Mouse (Mus musculus): ENCODE measurements around the gene Vmn2r63. TPM values are rescaled to one million over a fixed set of nuclear protein-coding genes. Genes with fewer than 3 reads are reported as not detected.

Vmn2r63 gene
- total and polyA plus RNA-seq, 3 experiments: 0.08 TPM; not detected in 2

DNA sequence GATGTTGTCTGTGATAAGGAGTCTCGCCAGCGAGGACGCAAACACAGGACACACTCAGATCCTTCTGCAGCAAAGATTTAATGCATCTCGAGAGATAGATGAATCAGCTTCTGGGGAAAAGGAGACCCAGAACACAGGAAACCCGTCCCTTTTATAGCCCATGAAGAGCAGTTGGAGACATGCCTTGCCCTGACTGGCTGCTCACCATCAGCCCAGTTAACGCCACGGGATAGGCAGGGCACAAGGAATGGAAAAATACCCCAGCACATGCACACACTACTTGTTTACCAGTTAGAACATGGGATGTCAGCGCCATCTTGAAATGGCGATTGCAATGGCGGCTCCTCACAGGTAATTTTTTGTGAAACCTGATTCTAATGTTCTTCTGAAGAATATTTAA lies 47.1 kb upstream of the Vmn2r63 start (continued):
- TF ChIP-seq CHD1 (IDR thresholded peaks at IDR 0.05; ENCODE audit: low read depth, low read length): no peak
- no peak for TF ChIP-seq BHLHE40 (IDR thresholded peaks at IDR 0.05; ENCODE audit: borderline replicate concordance, low read depth, low read length)
- TF ChIP-seq NELFE (IDR thresholded peaks at IDR 0.05; ENCODE audit: low read depth, low read length): peak; percentile 65
- TF ChIP-seq JUND (IDR thresholded peaks at IDR 0.05; ENCODE audit: low read depth, low read length): no peak
- TF ChIP-seq POLR2AphosphoS2 (IDR thresholded peaks at IDR 0.05; ENCODE audit: low read length): no peak
- TF ChIP-seq CTCF (IDR thresholded peaks at IDR 0.05 in 2 of 3, conservative IDR thresholded peaks at IDR 0.05 in 1 of 3; ENCODE audit: control insufficient read depth in 1 of 3, insufficient read depth in 1 of 3, low read depth in 2 of 3, low read length in 3 of 3, poor library complexity in 1 of 3, severe bottlenecking in 1 of 3): no peak
- TF ChIP-seq MEF2A (IDR thresholded peaks at IDR 0.05; ENCODE audit: extremely low read depth, insufficient replicate concordance, low read depth, low read length, poor library complexity, severe bottlenecking): no peak
- TF ChIP-seq TAL1 (IDR thresholded peaks at IDR 0.05; ENCODE audit: low read length): no peak

DNA sequence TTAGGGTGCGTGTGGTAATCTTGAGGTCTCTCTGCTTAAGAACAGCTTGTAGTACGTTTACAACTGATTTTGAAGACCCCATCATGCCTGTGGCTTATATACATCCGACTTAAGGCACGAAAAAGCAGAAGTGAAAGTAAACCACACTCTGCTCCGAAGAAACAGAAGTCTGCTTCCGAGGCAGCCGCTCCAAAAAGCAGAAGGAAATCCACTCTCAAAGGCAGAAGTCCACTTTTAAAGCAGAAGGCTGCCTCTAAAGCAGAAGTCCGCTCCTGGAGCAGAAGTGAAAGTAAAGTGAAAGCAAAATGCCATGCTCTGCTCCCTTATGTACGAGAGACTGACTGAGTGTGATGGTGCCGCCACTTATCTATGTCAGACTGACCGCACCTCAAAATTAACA lies 46.5 kb upstream of the Vmn2r63 start:
- Histone ChIP-seq H3K27ac (ENCODE audit: control insufficient read depth, low read depth, low read length) (peak overlapping the region; percentile 100), H3K27me3 (ENCODE audit: control insufficient read depth in 1 of 2, insufficient read depth in 2 of 2, low read length in 2 of 2) (no peaks in the 10 kb centered on the region), H3K36me3 (ENCODE audit: control insufficient read depth in 1 of 2, insufficient read depth in 2 of 2, low read length in 2 of 2) (peaks cover 0 to 2% of the 10 kb centered on the region in 2 experiments; a peak in 1 of 4 replicates), H3K4me3 (ENCODE audit: control insufficient read depth in 1 of 2, insufficient read depth in 1 of 2, low read depth in 2 of 2, low read length in 2 of 2) (peak overlapping the region; percentile 75 to 76), H3K79me2 (ENCODE audit: control insufficient read depth, insufficient read depth, low read length, poor library complexity) (no peaks in the 10 kb centered on the region), H3K9me3 (replicated peaks; ENCODE audit: insufficient read depth, low read length) (no peaks in the 10 kb centered on the region), H3K4me1 (ENCODE audit: control insufficient read depth in 1 of 2, insufficient read depth in 2 of 2, low read length in 2 of 2) (no peaks in the 10 kb centered on the region), H3K9ac (ENCODE audit: control insufficient read depth, low read depth, low read length, poor library complexity, severe bottlenecking) (peak overlapping the region; percentile 71)
- 0 out of 4 replicates have a peak, but pooled peaks of 1 of the 2 experiments have one; percentile 15 for TF ChIP-seq EP300 (IDR thresholded peaks at IDR 0.05; ENCODE audit: low read depth in 1 of 2, low read length in 2 of 2)
- TF ChIP-seq TBP (IDR thresholded peaks at IDR 0.05; ENCODE audit: low read depth, low read length): 0 out of 2 replicates have a peak, but pooled peaks have one; percentile 31
- TF ChIP-seq ZC3H11A (IDR thresholded peaks at IDR 0.05; ENCODE audit: low read depth, low read length): no peak
- TF ChIP-seq MAX (IDR thresholded peaks at IDR 0.05; ENCODE audit: low read length): 0 out of 2 replicates have a peak, but pooled peaks have one; percentile 34
- TF ChIP-seq ETS1 (IDR thresholded peaks at IDR 0.05; ENCODE audit: low read depth, low read length): peak; percentile 85
- DNase-seq (ENCODE audit: low read depth, low spot score): peak; percentile 91

DNA sequence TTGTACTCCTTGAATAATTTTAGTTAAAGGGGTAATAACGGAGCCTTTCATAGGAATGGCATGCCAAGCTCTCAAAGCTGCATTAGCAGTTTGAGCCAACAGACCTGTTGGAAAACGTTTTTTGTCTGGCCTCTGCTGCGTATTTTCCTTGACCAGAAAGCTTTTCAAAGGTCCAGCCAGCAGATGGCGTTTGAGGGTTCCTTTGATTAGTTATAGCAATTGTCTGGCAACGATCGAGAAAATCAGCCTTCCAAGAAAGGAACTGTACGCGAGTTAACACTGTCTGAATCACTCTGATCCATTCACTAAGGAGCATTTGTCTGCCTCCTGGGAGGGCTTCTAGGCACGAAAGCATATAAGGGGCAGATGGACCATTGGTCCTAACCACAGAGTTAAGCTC lies 31.6 kb upstream of the Vmn2r63 start:
- Histone ChIP-seq H3K9ac (ENCODE audit: control insufficient read depth, low read depth, low read length, poor library complexity, severe bottlenecking) (no peak overlapping the region), H3K27me3 (ENCODE audit: control insufficient read depth in 1 of 2, insufficient read depth in 2 of 2, low read length in 2 of 2) (no peaks in the 10 kb centered on the region), H3K36me3 (ENCODE audit: control insufficient read depth in 1 of 2, insufficient read depth in 2 of 2, low read length in 2 of 2) (no peaks in the 10 kb centered on the region), H3K27ac (ENCODE audit: control insufficient read depth, low read depth, low read length) (no peak overlapping the region), H3K9me3 (replicated peaks; ENCODE audit: insufficient read depth, low read length) (no peaks in the 10 kb centered on the region), H3K4me1 (ENCODE audit: control insufficient read depth in 1 of 2, insufficient read depth in 2 of 2, low read length in 2 of 2) (no peaks in the 10 kb centered on the region), H3K79me2 (ENCODE audit: control insufficient read depth, insufficient read depth, low read length, poor library complexity) (no peaks in the 10 kb centered on the region), H3K4me3 (ENCODE audit: control insufficient read depth in 1 of 2, insufficient read depth in 1 of 2, low read depth in 2 of 2, low read length in 2 of 2) (no peak overlapping the region)
- TF ChIP-seq TBP (IDR thresholded peaks at IDR 0.05; ENCODE audit: low read depth, low read length) (no peak), MEF2A (IDR thresholded peaks at IDR 0.05; ENCODE audit: extremely low read depth, insufficient replicate concordance, low read depth, low read length, poor library complexity, severe bottlenecking) (no peak), UBTF (IDR thresholded peaks at IDR 0.05; ENCODE audit: borderline replicate concordance, insufficient read depth, low read depth, low read length) (no peak), NELFE (IDR thresholded peaks at IDR 0.05; ENCODE audit: low read depth, low read length) (no peak), BHLHE40 (IDR thresholded peaks at IDR 0.05; ENCODE audit: borderline replicate concordance, low read depth, low read length) (no peak), ETS1 (IDR thresholded peaks at IDR 0.05; ENCODE audit: low read depth, low read length) (no peak), CHD1 (IDR thresholded peaks at IDR 0.05; ENCODE audit: low read depth, low read length) (no peak), ZC3H11A (IDR thresholded peaks at IDR 0.05; ENCODE audit: low read depth, low read length) (no peak), GABPA (IDR thresholded peaks at IDR 0.05; ENCODE audit: low read depth, low read length) (no peak), SMC3 (IDR thresholded peaks at IDR 0.05; ENCODE audit: low read depth, low read length) (no peak), POLR2AphosphoS5 (IDR thresholded peaks at IDR 0.05; ENCODE audit: borderline replicate concordance, low read depth, low read length) (no peak), USF2 (IDR thresholded peaks at IDR 0.05; ENCODE audit: borderline replicate concordance in 1 of 2, insufficient read depth in 1 of 2, low read depth in 1 of 2, low read length in 2 of 2) (no peak), MAZ (IDR thresholded peaks at IDR 0.05; ENCODE audit: low read depth, low read length) (no peak), JUND (IDR thresholded peaks at IDR 0.05; ENCODE audit: low read depth, low read length) (no peak), MAFK (IDR thresholded peaks at IDR 0.05; ENCODE audit: borderline replicate concordance, low read depth, low read length) (no peak), RAD21 (IDR thresholded peaks at IDR 0.05; ENCODE audit: low read depth, low read length) (no peak), KAT2A (conservative IDR thresholded peaks at IDR 0.05; ENCODE audit: low read depth, low read length) (no peak), POLR2A (IDR thresholded peaks at IDR 0.05; ENCODE audit: control insufficient read depth in 1 of 2, insufficient read depth in 1 of 2, low read depth in 1 of 2, low read length in 2 of 2, poor library complexity in 1 of 2) (no peak), MYC (IDR thresholded peaks at IDR 0.05; ENCODE audit: low read depth, low read length) (no peak)
- DNase-seq (ENCODE audit: low read depth, low spot score): no peak
